Mouse (Mus musculus) megakaryocyte-erythroid progenitor cell, adult 5-6 weeks (primary cell): ENCODE measurements around the gene Slc35b2. TPM values are rescaled to one million over a fixed set of nuclear protein-coding genes. Genes with fewer than 3 reads are reported as not detected.
A peak's percentile ranks its signal among the peaks of the same experiment; 100 is the strongest.

Experiments
- ATAC-seq: replicated peaks from 2 replicates; pipeline ENCODE4 v1.8.0; 2016; ENCODE audit warnings: mild to moderate bottlenecking, inconsistent platforms; ENCODE audit not compliant: severe bottlenecking, poor library complexity, low FRiP score, low TSS enrichment
- total RNA-seq, 2 experiments: library from RNA; stranded (forward) in 1 of 2; stranded (reverse) in 1 of 2; fragments of 200-1000, 215-1000 nt in 1 of 2; fragments of >200 nt in 1 of 2; fragmentation: Nextera tagmentation in 1 of 2; gene quantifications; 2 replicates each; pipeline ENCODE4 v1.2.3; 2014 to 2017

Slc35b2 gene
- total RNA-seq, 2 experiments from 2014 or later = 46.9 to 60.3 TPM

- no peak for ATAC-seq
Measured at GRCm38 (mm10) chr17:45544001-45544872, 19.4 kb upstream of the Slc35b2 start.

DNA sequence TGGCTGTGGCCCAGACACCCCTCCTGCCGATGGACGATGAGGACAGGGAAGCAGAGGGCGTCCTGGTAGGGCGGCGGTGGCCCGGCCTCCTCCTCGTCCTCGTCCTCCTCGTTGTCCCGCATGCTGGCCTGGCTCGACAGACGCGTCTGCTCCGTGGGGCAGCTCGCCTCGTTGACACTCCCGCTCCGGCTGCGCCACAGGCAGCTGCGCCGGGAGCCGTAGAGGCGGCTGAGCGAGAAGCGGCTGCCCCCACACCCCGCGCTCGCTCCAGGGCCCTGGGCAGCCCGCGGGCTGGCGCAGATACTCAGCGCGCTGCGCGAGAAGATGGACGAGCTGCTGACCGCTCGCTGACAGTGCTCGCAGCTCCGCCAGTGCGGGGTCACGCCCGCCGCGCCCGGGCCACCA, 18.8 kb upstream of the Slc35b2 start:
- no peak for ATAC-seq

DNA sequence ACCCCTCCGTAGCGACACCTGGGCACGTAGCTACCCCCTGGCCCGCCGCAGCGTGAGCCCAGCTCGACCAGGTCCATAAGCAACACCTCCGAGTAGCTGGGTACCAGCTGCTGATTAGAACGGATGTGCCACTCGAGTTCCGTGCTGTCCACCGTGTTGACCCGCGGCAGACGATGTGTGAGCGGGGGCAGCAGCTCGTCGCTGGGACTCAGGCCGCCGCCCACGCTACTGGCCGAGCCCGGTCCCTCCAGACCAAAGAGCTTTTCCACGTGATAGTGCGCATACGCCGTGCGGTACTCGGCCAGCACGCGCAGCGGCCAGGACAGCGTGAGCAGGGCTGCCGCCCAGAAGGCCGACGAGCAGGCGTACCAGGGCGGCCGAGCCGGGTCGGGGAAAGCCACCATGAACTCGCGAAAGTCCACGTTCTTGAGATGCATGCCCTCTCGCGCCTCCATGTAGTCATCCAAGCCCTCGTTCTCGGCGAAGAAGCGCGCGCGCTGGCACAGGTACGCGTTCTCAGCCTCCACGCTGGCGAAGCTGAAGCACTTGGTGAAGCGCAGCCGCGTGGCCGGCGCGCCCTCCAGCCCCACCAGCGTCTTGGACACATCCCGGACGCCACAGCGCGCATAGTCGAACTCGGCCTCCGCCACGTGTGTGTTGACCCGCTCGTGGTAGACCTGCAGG, 18.3 kb upstream of the Slc35b2 start:
- no peak for ATAC-seq

GRCm38 (mm10) chr17:45546941-45547340, 16.7 kb upstream of the Slc35b2 start:
- no peak for ATAC-seq

DNA sequence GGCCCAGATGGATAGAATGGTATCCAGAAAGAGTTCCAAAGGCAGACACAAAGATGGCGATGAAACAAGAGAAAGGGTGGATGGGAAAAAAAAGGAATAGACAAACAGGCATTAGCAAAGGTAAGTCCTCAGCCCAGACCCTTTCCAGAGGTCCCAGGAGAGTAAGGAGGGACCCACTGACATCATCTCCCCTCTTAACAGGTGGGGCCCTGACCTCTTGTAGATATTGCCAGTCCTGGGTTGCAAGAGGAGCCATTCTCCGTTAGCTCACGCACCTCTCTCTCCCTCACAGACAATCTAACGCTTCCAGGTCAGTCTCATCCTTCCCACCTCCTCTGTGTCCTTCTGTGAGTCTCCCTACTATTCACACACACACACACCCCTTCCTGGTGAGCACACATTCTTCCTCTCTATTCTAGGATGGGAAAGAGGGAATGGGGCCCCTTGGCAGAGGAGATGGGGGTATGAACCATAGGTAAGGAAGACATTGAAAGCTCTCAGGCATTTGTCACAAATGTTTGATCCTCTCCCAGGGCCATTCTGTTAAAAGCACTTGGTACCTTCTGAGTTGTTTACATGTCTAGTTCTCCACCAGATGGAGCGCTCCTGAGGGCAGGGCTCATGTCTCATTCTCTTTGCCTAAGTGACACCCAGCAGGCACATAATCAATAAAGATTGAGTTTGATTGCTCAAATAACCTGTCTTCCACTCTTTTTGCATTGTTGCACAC, 16.0 kb upstream of the Slc35b2 start:
- no peak for ATAC-seq

DNA sequence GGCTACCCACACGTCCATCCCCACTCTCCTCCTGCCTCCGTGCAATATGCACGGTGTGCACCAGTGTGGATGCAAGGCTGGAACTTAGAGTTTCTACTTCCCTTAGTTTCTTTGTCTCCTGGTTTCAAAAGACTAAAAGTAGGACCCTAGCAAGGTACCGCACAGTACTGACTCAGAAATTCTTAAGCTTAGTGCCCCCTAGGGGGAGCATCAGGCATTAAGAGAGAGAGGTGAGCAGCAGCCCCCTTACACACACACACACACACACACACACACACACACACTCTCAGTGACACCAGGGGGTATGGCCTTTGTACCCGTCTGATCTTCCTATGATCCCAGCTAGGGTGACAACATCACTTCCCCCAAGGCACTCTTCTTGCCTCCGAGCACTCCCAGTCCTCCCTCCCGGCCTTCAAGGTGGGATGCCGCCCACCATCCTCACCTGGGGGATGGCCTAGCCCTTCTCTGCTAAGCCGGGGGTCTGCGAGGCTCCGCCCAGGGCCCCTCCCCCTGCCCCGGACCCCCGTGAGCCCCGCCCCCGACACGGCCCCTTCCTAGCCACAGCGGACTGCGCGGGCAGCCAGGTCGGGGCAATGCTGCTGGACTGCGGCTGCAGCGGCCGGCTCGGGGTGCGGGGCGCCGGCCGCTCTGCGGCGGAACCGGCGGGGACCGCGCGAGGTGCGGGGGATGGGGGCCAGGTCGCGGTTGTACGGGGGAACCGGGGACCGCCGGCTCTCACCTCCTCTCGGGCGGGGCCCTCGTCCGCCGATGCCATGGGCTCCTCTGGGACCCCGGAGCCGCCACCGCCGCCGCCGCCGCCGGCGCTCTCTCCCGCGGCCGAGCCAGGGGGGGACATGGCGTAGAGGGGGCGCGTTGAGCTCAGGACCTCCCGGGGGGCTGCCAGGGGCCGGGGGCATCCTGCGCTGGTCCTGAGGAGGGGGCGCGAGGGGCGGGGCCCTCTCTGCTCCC, 14.8 kb upstream of the Slc35b2 start:
- no peak for ATAC-seq

DNA sequence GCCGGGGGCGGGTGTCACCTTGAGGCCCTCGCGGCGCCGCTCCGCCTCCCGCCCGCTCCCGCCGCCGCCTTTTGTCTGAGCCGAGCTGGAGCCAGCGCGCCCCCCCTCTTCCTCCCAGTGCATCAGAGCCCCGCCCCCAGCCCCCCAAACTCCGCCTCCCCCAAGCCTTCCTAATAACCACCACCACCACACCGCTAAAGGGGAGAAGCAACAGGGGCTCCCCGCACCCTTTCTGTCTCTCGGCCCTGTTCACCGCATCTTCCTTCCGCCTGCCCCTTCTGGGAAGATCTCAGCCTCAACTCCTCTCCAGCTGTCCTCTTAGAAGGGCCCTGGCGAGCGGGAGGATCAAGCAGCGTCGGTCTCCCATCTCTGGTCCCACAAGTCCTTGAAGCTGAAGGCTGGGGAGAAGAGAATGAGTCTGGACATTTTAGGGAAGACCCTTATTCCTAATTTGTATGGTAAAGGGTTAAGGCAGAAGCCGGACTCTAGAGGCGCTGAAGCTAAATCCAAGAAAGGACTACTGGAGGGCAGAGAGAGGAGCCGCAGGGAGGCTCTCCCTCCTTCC, 14.0 kb upstream of the Slc35b2 start, which contains the start of gene Tmem151b:
Gene Tmem151b (minus strand): TSS at position 61 of the 565 bp plus-strand sequence.
- no peak for ATAC-seq

GRCm38 (mm10) chr17:45550253-45550652, 13.4 kb upstream of the Slc35b2 start:
- no peak for ATAC-seq

- no peak for ATAC-seq
Measured at GRCm38 (mm10) chr17:45551249-45551796, 12.4 kb upstream of the Slc35b2 start.

DNA sequence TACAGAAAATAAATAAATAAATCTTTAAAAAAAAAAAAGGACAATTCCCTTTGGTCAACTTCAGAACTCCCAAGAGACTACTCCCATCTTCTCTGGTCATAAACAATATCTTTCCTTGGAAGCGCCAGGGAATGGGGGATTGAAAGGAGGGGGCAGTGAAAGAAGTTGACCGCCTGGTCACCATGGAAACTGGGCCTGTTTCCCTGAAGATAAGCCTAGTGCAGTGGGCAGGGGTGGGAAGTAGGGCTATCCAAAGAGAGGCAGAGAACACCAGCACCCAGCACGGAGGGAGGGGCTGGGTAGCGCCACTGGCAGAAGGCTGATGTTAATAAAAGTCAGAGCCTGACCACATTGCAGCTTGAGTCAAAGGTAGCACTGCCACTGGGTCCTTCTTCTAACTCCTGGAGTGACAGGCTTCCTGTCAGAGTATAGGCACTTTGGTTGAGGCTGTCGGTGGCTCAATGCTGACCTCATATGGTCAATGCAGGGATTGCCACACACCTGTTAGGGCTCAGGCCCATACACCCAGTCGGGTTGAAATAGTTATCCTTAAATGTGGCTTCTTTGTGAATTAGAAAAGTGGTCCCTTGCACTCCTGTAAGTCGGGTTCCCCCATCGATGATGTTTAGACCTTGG, 11.7 kb upstream of the Slc35b2 start:
- peak; percentile 70 for ATAC-seq

DNA sequence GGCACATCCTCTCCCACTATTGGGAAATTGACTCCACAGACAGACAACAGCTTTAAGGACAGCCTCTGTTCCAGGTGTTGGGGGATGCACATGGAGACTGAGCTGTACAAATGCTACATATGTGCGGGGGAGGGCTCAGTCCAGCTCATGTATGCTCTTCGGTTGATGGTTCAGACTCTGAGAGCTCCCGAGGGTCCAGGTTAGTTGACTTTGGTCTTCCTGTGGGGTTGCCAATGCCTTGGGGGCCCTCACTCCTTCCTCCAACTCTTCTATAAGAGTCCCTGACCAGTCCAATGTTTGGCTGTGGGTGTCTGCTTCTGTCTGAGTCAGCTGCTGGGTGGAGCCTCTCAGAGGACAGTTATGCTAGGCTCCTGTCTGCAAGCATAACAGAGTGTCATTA, 10.6 kb upstream of the Slc35b2 start:
- no peak for ATAC-seq

DNA sequence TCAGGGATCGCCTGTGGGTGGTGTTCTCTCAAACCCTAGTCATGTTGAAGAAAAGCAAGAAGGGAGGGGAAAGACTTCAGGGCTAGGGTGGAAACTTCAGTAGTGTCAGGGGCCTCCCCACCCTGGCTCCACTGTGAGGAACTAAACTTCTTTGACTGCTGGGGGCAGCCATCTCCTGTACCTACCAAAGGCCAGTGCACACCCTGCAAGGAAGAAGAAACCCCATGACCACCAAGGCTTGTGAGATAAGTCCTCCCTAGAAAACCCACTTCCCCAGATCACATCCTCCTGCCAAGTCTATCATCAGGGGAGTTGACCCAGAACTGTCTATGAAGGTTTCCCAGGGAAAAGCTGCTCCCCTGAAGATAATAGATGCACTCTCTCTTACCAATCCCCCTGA, 9.3 kb upstream of the Slc35b2 start:
- no peak for ATAC-seq

DNA sequence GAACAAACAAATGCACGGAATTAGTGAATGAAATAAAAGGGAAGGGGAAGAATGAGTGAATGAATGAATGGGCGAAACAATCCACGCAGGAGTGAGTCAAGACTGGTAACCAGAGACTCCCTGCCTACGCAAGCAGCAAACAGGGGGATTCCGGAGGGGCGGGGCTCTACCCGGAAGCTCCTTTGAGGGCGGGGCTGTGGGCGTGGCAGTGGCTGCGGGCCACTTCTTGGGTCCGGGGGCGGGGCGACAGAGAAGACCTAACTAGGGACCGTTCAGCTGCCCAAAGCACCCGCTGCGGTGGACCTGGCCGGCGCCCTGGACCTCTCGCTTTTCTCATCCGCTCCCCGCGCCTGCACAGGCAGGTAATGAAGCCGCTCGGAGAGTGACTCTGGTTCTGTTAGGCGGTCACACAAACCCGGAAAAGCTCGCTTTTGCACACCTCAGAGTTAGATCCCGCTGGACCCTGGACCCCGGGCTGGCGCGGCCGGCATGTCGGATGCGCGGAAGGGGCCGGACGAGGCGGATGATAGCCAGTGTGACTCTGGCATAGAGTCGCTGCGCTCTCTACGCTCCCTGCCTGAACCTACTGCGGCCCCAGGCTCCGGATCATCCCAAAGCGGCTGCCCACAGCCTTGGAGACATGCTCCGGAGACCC, 8.1 kb upstream of the Slc35b2 start, which contains the start of gene Nfkbie:
Gene Nfkbie (plus strand): TSS at position 252 of the 655 bp plus-strand sequence.
- ATAC-seq = peak; percentile 79

DNA sequence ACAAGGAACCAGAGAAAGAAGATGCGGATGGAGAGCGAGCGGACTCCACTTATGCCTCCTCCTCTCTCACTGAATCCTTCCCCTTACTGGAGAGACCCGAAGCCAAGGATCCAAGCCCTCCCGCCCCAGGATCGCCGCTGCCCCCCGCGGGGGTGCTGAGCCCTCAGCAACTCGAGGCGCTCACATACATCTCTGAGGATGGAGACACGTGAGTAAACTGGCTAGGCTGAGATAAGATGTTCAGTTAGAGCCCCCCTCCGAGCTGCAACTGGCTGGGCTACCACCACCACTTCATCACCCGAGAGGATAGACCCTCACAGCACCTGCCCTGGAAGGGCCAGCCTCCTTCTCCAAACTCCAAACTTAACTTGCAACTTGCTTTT, 7.6 kb upstream of the Slc35b2 start:
- ATAC-seq = no peak

- ATAC-seq = no peak
Measured at GRCm38 (mm10) chr17:45556514-45557245, 7.0 kb upstream of the Slc35b2 start.

- no peak for ATAC-seq
Measured at GRCm38 (mm10) chr17:45557246-45557824, 6.3 kb upstream of the Slc35b2 start.
